Mouse (Mus musculus) thymus, adult 2 months (tissue): ENCODE results near the gene 5430419D17Rik. TPM values are rescaled to one million over a fixed set of nuclear protein-coding genes. Genes with fewer than 3 reads are reported as not detected.

Experiments used
- DNase-seq: peaks from one replicate; pipeline ENCODE4 v3.0.0; 2021
- H3K27ac ChIP-seq: fragments of 200-500 bp; 2 replicates; pipeline ENCODE4 v1.5.1; 2012; ENCODE audit warnings: low read length, control low read depth; ENCODE audit not compliant: control insufficient read depth, insufficient read depth
- H3K27me3 ChIP-seq: fragments of 200-500 bp; 2 replicates; pipeline ENCODE4 v1.6.1; 2012; ENCODE audit warnings: mild to moderate bottlenecking, low read length, moderate library complexity, mixed read lengths; ENCODE audit not compliant: control insufficient read depth, insufficient read depth
- H3K36me3 ChIP-seq: fragments of 200-500 bp; 2 replicates; pipeline ENCODE4 v1.6.1; 2012; ENCODE audit warnings: mild to moderate bottlenecking, low read length, moderate library complexity; ENCODE audit not compliant: control insufficient read depth, insufficient read depth
- H3K4me1 ChIP-seq: fragments of 200-500 bp; replicated peaks from 2 replicates; pipeline ENCODE4 v1.6.1; 2012; ENCODE audit warnings: low read length; ENCODE audit not compliant: control insufficient read depth, insufficient read depth
- H3K4me3 ChIP-seq: fragments of 200-500 bp; 2 replicates; pipeline ENCODE4 v1.5.1; 2012; ENCODE audit warnings: mild to moderate bottlenecking, low read length, control low read depth, moderate library complexity; ENCODE audit not compliant: control insufficient read depth, insufficient read depth
- CTCF ChIP-seq: fragments of 200-500 bp; IDR thresholded peaks from 2 replicates; pipeline ENCODE4 v1.5.1; 2012; ENCODE audit warnings: mild to moderate bottlenecking, control low read depth, low read length, moderate library complexity, borderline replicate concordance; ENCODE audit not compliant: control insufficient read depth, poor library complexity, insufficient read depth; ENCODE audit errors: extremely low read depth
- POLR2A ChIP-seq: fragments of 200-500 bp; IDR thresholded peaks from 2 replicates; pipeline ENCODE4 v1.6.1; 2012; ENCODE audit warnings: mild to moderate bottlenecking, low read length, control low read depth, moderate library complexity; ENCODE audit not compliant: control insufficient read depth, poor library complexity, insufficient read depth; ENCODE audit errors: extremely low read depth
- WGBS: fragments of 180-500 bp; shearing (Covaris S2); methylation state at CpG from one replicate; pipeline ENCODE4 v1.1.7; 2018; 5-methylcytosine and 5-hydroxymethylcytosine counted together
- polyA plus RNA-seq: library from polyadenylated mRNA; depleted of rRNA; stranded (reverse); fragments of >200 nt; gene quantifications from 2 replicates; pipeline ENCODE4 v1.2.3, GENCODE M21; 2012; rRNA removed

The 5430419D17Rik gene
- polyA plus RNA-seq, 1 experiment, result 0.26 TPM

DNA sequence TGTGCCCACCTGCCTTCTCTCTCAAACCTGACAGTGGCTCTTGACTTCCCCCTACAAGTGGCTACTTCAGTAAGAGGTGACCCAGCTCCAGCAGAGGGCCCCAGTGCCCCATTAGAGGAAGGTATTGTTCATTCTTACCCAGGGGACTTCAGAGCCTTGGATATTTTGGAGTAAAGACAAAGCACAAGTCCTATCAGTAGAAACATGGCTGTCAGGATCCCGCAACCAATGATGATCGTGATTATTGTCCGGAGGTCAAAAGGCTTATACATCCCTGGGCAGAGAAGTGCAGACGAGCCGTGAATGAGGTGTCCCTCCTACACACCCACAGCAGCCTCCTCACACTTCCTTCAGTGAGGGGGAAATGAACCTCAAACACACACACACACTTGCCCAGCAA, 152.9 kb downstream of the 5430419D17Rik start:
- Histone ChIP-seq H3K36me3 (no peaks in the 10 kb centered on the region), H3K27me3 (no peaks in the 10 kb centered on the region), H3K4me3 (no peak overlapping the region), H3K27ac (no peak overlapping the region), H3K4me1 (no peaks in the 10 kb centered on the region)
- no peak for DNase-seq
- TF ChIP-seq CTCF, result no peak
- TF ChIP-seq POLR2A, result no peak
- 94% methylated on average over 5 of the region's 5 CpGs for WGBS

DNA sequence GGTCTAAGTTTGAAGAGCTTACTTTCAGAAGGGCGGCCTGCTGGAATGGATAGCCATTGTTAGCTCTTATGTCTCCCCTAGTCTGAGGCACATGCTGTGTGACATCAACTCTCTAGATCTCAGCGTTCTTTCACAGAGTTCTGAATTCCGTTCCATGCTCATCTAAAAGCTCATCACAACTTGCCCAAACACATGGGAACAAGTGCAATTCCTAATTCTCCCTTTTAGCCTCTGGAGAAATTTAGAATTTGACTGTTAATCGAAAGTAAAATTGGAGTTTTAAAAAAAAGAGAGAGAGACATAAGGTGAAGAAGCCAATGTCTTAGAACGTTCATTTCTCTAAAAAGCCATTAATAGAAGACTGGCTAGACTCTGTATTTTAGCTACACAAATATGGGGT, 155.2 kb downstream of the 5430419D17Rik start, which contains the start of gene Fam24b:
Fam24b (minus strand) TSS at position 101 of the 400 bp plus-strand sequence.
- no peaks in the 10 kb centered on the region for H3K27me3 ChIP-seq
- no peak within 1 kb of the TSS for H3K4me3 ChIP-seq
- 97% methylated on average over 5 of the region's 5 CpGs for WGBS
- DNase-seq, result no peak
- no peak within 1 kb of the TSS for H3K27ac ChIP-seq
- no peak for TF ChIP-seq POLR2A
- no peak for TF ChIP-seq CTCF
- no peaks in the 10 kb centered on the region for H3K36me3 ChIP-seq
- no peaks in the 10 kb centered on the region for H3K4me1 ChIP-seq

DNA sequence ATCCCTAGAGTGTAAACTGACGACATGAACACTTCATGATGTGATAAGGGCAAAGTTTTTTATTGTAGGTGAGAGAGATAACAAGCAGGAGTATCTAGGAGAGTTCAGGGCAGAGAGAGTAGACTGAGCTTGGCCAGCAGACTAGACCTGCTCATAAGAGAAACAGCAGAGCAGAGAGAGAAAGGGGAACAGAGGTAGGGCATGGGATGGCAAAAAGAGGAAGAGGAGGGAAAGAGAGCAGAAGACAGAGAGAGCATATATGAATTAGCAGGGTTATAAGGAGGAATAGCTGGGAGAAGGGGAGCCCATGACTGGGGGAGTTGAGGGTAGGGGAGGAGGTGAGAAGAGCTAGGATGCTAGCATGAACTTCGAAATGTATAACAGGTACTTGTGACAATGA, 157.5 kb downstream of the 5430419D17Rik start:
- no peaks in the 10 kb centered on the region for H3K36me3 ChIP-seq
- 70% methylated on average over 2 of the region's 2 CpGs for WGBS
- H3K4me1 ChIP-seq, result no peaks in the 10 kb centered on the region
- TF ChIP-seq CTCF, result no peak
- TF ChIP-seq POLR2A, result no peak
- no peak overlapping the region for H3K4me3 ChIP-seq
- no peaks in the 10 kb centered on the region for H3K27me3 ChIP-seq
- DNase-seq, result no peak
- no peak overlapping the region for H3K27ac ChIP-seq

GRCm38 (mm10) chr7:131333564-131333963, 159.4 kb downstream of the 5430419D17Rik start, which contains the start of gene Fam24a:
Gene Fam24a (plus strand): TSS chr7:131333864.
- no peaks in the 10 kb centered on the region for H3K4me1 ChIP-seq
- WGBS, result 67% methylated on average over 1 of the region's 1 CpGs
- no peaks in the 10 kb centered on the region for H3K27me3 ChIP-seq
- no peak within 1 kb of the TSS for H3K4me3 ChIP-seq
- TF ChIP-seq POLR2A, result no peak
- no peak for TF ChIP-seq CTCF
- no peak within 1 kb of the TSS for H3K27ac ChIP-seq
- no peaks in the 10 kb centered on the region for H3K36me3 ChIP-seq
- no peak for DNase-seq

GRCm38 (mm10) chr7:131337502-131338068, 163.4 kb downstream of the 5430419D17Rik start:
- no peak for TF ChIP-seq POLR2A
- TF ChIP-seq CTCF, result no peak
- H3K27ac ChIP-seq, result no peak overlapping the region
- H3K4me3 ChIP-seq, result no peak overlapping the region
- DNase-seq, result no peak
- H3K27me3 ChIP-seq, result no peaks in the 10 kb centered on the region
- WGBS, result 92% methylated on average over 8 of the region's 8 CpGs
- H3K4me1 ChIP-seq, result no peaks in the 10 kb centered on the region
- peaks cover 13% of the 10 kb centered on the region; the same call in 1 of the 2 replicates for H3K36me3 ChIP-seq

- no peak for DNase-seq
- Histone ChIP-seq H3K4me1 (no peaks in the 10 kb centered on the region), H3K36me3 (peaks cover 36% of the 10 kb centered on the region), H3K27ac (no peak overlapping the region), H3K27me3 (no peaks in the 10 kb centered on the region), H3K4me3 (no peak overlapping the region)
- TF ChIP-seq CTCF, result no peak
- no peak for TF ChIP-seq POLR2A
- 92% methylated on average over 7 of the region's 7 CpGs for WGBS
Observed at GRCm38 (mm10) chr7:131345856-131346541, 171.8 kb downstream of the 5430419D17Rik start.

Other genes with a start within 250 kb of the 5430419D17Rik start
- gene Htra1, start 238.3 kb upstream of the 5430419D17Rik start, polyA plus RNA-seq, result 35.8 TPM in 2 replicates
- gene Dmbt1, start 142.3 kb upstream of the 5430419D17Rik start, polyA plus RNA-seq, result 0.64 and 0.94 TPM in 2 replicates
- gene 4933402N03Rik, start 28.1 kb upstream of the 5430419D17Rik start, polyA plus RNA-seq, result not detected in 2 replicates
- 0.09 and 0.20 TPM in 2 replicates for gene Cuzd1, start 147.9 kb downstream of the 5430419D17Rik start, polyA plus RNA-seq
- gene Fam24b, start 155.1 kb downstream of the 5430419D17Rik start, polyA plus RNA-seq, result 0.38 TPM in 1 of 2 replicates, not detected in the other
- not detected in 2 replicates for gene Fam24a, start 159.5 kb downstream of the 5430419D17Rik start, polyA plus RNA-seq
- 9.9 and 14.5 TPM in 2 replicates for gene 2310057M21Rik, start 188.4 kb downstream of the 5430419D17Rik start, polyA plus RNA-seq
- gene Pstk, start 196.7 kb downstream of the 5430419D17Rik start, polyA plus RNA-seq, result 42.0 and 44.1 TPM in 2 replicates
- gene Ikzf5, start 236.1 kb downstream of the 5430419D17Rik start, polyA plus RNA-seq, result 25.2 and 25.7 TPM in 2 replicates
- gene Acadsb, start 236.2 kb downstream of the 5430419D17Rik start, polyA plus RNA-seq, result 3.6 and 4.7 TPM in 2 replicates